Mouse (Mus musculus) myocyte (in vitro differentiated cells): Measurements from ENCODE around the gene Arf6. TPM values are rescaled to one million over a fixed set of nuclear protein-coding genes. Genes with fewer than 3 reads are reported as not detected.

Source experiments
- H3K27me3 ChIP-seq: one replicate; pipeline ENCODE4 v1.6.1; 2011; ENCODE audit not compliant: control insufficient read depth, insufficient read depth, insufficient read length
- H3K36me3 ChIP-seq: one replicate; pipeline ENCODE4 v1.6.1; 2011; ENCODE audit not compliant: control insufficient read depth, insufficient read depth
- H3K4me2 ChIP-seq: one replicate; pipeline ENCODE4 v1.6.1; 2011; ENCODE audit warnings: low read depth, control low read depth
- H3K4me3 ChIP-seq: one replicate; pipeline ENCODE4 v1.5.1; 2011; ENCODE audit warnings: mild to moderate bottlenecking, control low read depth, moderate library complexity
- H3K79me2 ChIP-seq: one replicate; pipeline ENCODE4 v1.6.1; 2011; ENCODE audit not compliant: control insufficient read depth, insufficient read depth
- H3ac ChIP-seq: one replicate; pipeline ENCODE4 v1.6.1; 2011; ENCODE audit not compliant: control insufficient read depth, insufficient read length
- CEBPB ChIP-seq: IDR thresholded peaks from 2 replicates; pipeline ENCODE4 v1.6.1; 2011; ENCODE audit warnings: mild to moderate bottlenecking, moderate library complexity; ENCODE audit not compliant: poor library complexity, insufficient read depth, severe bottlenecking
- E2F4 ChIP-seq: IDR thresholded peaks from one replicate; pipeline ENCODE4 v1.6.1; 2011; ENCODE audit warnings: mild to moderate bottlenecking, control low read depth, moderate library complexity; ENCODE audit not compliant: insufficient read depth
- MAX ChIP-seq: IDR thresholded peaks from one replicate; pipeline ENCODE4 v1.6.1; 2011; ENCODE audit warnings: low read depth, mild to moderate bottlenecking, control low read depth
- MYOD1 ChIP-seq, 3 experiments: IDR thresholded peaks; one replicate each; pipeline ENCODE4 v1.6.1; 2011; ENCODE audit warnings: control low read depth in 2 of 3, low read depth in 2 of 3, mild to moderate bottlenecking in 2 of 3, moderate library complexity in 1 of 3; ENCODE audit not compliant: insufficient read length in 2 of 3, control insufficient read depth in 1 of 3
- MYOG ChIP-seq, 3 experiments: IDR thresholded peaks; one replicate each; pipeline ENCODE4 v1.6.1; 2011; ENCODE audit warnings: control low read depth in 2 of 3, low read depth in 2 of 3, mild to moderate bottlenecking in 2 of 3; ENCODE audit not compliant: insufficient read length in 2 of 3, control insufficient read depth in 1 of 3, insufficient read depth in 1 of 3
- POLR2A ChIP-seq: IDR thresholded peaks from one replicate; pipeline ENCODE4 v1.6.1; 2011; ENCODE audit warnings: low read depth, mild to moderate bottlenecking, control low read depth, moderate library complexity; ENCODE audit not compliant: insufficient read length
- POLR2AphosphoS2 ChIP-seq: IDR thresholded peaks from one replicate; pipeline ENCODE4 v1.6.1; 2011; ENCODE audit warnings: low read depth, control low read depth; ENCODE audit not compliant: insufficient read length
- REST ChIP-seq: IDR thresholded peaks from one replicate; pipeline ENCODE4 v1.6.1; 2011; ENCODE audit warnings: mild to moderate bottlenecking, control low read depth, moderate library complexity; ENCODE audit not compliant: insufficient read depth, insufficient read length
- SRF ChIP-seq: IDR thresholded peaks from one replicate; pipeline ENCODE4 v1.6.1; 2011; ENCODE audit warnings: low read depth; ENCODE audit not compliant: control insufficient read depth, insufficient read length
- TCF12 ChIP-seq: IDR thresholded peaks from one replicate; pipeline ENCODE4 v1.6.1; 2011; ENCODE audit warnings: mild to moderate bottlenecking, control low read depth; ENCODE audit not compliant: poor library complexity, insufficient read depth, severe bottlenecking
- TCF3 ChIP-seq: IDR thresholded peaks from one replicate; pipeline ENCODE4 v1.6.1; 2011; ENCODE audit warnings: low read depth, control low read depth; ENCODE audit not compliant: insufficient read length
- USF1 ChIP-seq: IDR thresholded peaks from one replicate; pipeline ENCODE4 v1.6.1; 2011; ENCODE audit warnings: low read depth, mild to moderate bottlenecking, control low read depth, moderate library complexity
- polyA plus RNA-seq: library from polyadenylated mRNA; unstranded; fragments of >200 nt; fragmentation: generic; extraction: Trizol; gene quantifications from one replicate; pipeline ENCODE4 v1.2.1, GENCODE M21; 2012; ENCODE audit warnings: missing spikeins

Gene Arf6
- polyA plus RNA-seq, 1 experiment: 71.4 TPM

GRCm38 (mm10) chr12:69366424-69366823, 5.5 kb upstream of the Arf6 start:
- H3K4me3 ChIP-seq: no peak overlapping the region
- no peaks in the 10 kb centered on the region for H3K27me3 ChIP-seq
- H3K36me3 ChIP-seq: no peaks in the 10 kb centered on the region
- H3ac ChIP-seq: no peak overlapping the region
- no peak overlapping the region for H3K4me2 ChIP-seq
- TF ChIP-seq TCF12: no peak
- no peak for TF ChIP-seq MAX
- no peak for TF ChIP-seq REST
- no peak for TF ChIP-seq SRF
- no peak for TF ChIP-seq POLR2A
- TF ChIP-seq E2F4: no peak
- no peak for TF ChIP-seq MYOG (IDR thresholded peaks at IDR 0.05; ENCODE audit: control insufficient read depth in 1 of 3, insufficient read depth in 1 of 3, insufficient read length in 2 of 3, low read depth in 2 of 3)
- no peak for TF ChIP-seq CEBPB
- TF ChIP-seq MYOD1 (IDR thresholded peaks at IDR 0.05; ENCODE audit: control insufficient read depth in 1 of 3, insufficient read length in 2 of 3, low read depth in 2 of 3): no peak
- no peak for TF ChIP-seq POLR2AphosphoS2
- H3K79me2 ChIP-seq: no peaks in the 10 kb centered on the region

GRCm38 (mm10) chr12:69367557-69367956, 4.4 kb upstream of the Arf6 start:
- Histone ChIP-seq H3ac (no peak overlapping the region), H3K79me2 (peaks cover under 1% of the 10 kb centered on the region), H3K36me3 (no peaks in the 10 kb centered on the region), H3K4me2 (no peak overlapping the region), H3K27me3 (no peaks in the 10 kb centered on the region), H3K4me3 (no peak overlapping the region)
- TF ChIP-seq TCF12 (no peak), MYOG (IDR thresholded peaks at IDR 0.05; ENCODE audit: control insufficient read depth in 1 of 3, insufficient read depth in 1 of 3, insufficient read length in 2 of 3, low read depth in 2 of 3) (no peak), CEBPB (no peak), E2F4 (no peak)

GRCm38 (mm10) chr12:69370936-69371335, 1.0 kb upstream of the Arf6 start:
- peaks cover 11% of the 10 kb centered on the region for H3K36me3 ChIP-seq
- peak overlapping the region; percentile 71 for H3K4me2 ChIP-seq
- no peaks in the 10 kb centered on the region for H3K27me3 ChIP-seq
- peak overlapping the region; percentile 74 for H3K4me3 ChIP-seq
- H3K79me2 ChIP-seq: peaks cover 34% of the 10 kb centered on the region
- H3ac ChIP-seq: peak overlapping the region; percentile 93
- TF ChIP-seq USF1 (no peak), CEBPB (no peak), MYOG (IDR thresholded peaks at IDR 0.05; ENCODE audit: control insufficient read depth in 1 of 3, insufficient read depth in 1 of 3, insufficient read length in 2 of 3, low read depth in 2 of 3) (no peak), MYOD1 (IDR thresholded peaks at IDR 0.05; ENCODE audit: control insufficient read depth in 1 of 3, insufficient read length in 2 of 3, low read depth in 2 of 3) (no peak), POLR2A (no peak), POLR2AphosphoS2 (no peak), MAX (no peak), SRF (no peak), TCF3 (no peak), TCF12 (no peak), REST (no peak), E2F4 (no peak)

GRCm38 (mm10) chr12:69371421-69371853, 513 bp upstream of the Arf6 start:
- TF ChIP-seq MAX (no peak), USF1 (peak; percentile 64)
- Histone ChIP-seq H3ac (peak overlapping the region; percentile 93), H3K4me3 (peak overlapping the region; percentile 74), H3K4me2 (peak overlapping the region; percentile 71), H3K79me2 (peaks cover 39% of the 10 kb centered on the region), H3K27me3 (no peaks in the 10 kb centered on the region), H3K36me3 (peaks cover 11% of the 10 kb centered on the region)

GRCm38 (mm10) chr12:69372731-69373331, 881 bp downstream of the Arf6 start:
- H3K36me3 ChIP-seq: peaks cover 24% of the 10 kb centered on the region
- H3ac ChIP-seq: peak overlapping the region; percentile 93

More at GRCm38 (mm10) chr12:69372731-69373331, 881 bp downstream of the Arf6 start:
- no peak for TF ChIP-seq TCF12
- peak; percentile 31 for TF ChIP-seq POLR2AphosphoS2
- TF ChIP-seq TCF3: no peak
- TF ChIP-seq MAX: no peak
- TF ChIP-seq MYOD1 (IDR thresholded peaks at IDR 0.05; ENCODE audit: control insufficient read depth in 1 of 3, insufficient read length in 2 of 3, low read depth in 2 of 3): no peak
- TF ChIP-seq POLR2A: peak; percentile 35
- TF ChIP-seq MYOG (IDR thresholded peaks at IDR 0.05; ENCODE audit: control insufficient read depth in 1 of 3, insufficient read depth in 1 of 3, insufficient read length in 2 of 3, low read depth in 2 of 3): no peak
- no peak for TF ChIP-seq REST
- no peak for TF ChIP-seq E2F4
- no peak for TF ChIP-seq USF1
- TF ChIP-seq CEBPB: no peak
- TF ChIP-seq SRF: no peak
- Histone ChIP-seq H3K4me3 (peak overlapping the region; percentile 74), H3K27me3 (no peaks in the 10 kb centered on the region), H3K79me2 (peaks cover 53% of the 10 kb centered on the region), H3K4me2 (peak overlapping the region; percentile 93)
